Mouse (Mus musculus): ENCODE results near the gene Fabp7.

DNA sequence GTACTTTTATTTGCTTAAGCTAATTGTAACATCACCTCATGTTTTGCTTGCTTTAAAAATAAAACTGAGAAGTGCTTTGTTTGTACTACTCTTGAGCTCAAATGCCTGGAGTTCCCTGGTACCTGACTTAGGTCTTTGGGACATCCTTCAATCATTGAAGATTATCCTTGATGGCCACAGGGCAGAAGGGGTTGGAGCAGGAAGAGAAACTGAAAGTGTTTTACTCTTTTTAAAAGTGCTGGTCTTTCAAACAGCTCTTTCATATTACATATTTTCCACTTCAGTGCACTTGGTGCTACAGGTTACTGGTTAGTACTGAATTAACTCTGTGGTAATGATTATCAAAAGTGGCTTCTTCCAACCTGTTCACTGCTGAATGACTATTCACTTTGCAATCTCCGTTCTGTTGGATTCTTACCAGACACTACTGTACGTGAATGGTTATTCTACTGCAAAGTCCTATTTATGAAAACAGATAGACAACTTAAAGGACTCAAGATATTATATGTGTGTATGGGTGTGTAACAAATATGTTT, 29.4 kb upstream of the Fabp7 start:
- TF ChIP-seq CTCF (IDR thresholded peaks at IDR 0.05; ENCODE audit: borderline replicate concordance, extremely low read depth, insufficient read depth, insufficient read length) (no peak), POLR2A (IDR thresholded peaks at IDR 0.05; ENCODE audit: borderline replicate concordance, extremely low read depth, insufficient read depth, insufficient read length, poor library complexity, severe bottlenecking) (no peak)

All from brain, embryonic 14.5 days (tissue).